Mouse (Mus musculus) lung, embryonic 14.5 days (tissue): ENCODE data around the gene Gm48551. TPM values are rescaled to one million over a fixed set of nuclear protein-coding genes. Genes with fewer than 3 reads are reported as not detected.

Source experiments
- ATAC-seq: fragments of 200-750 bp; cut with Nextera tagmentation; 2 replicates; pipeline ENCODE4 v1.8.0; 2017; ENCODE audit warnings: mild to moderate bottlenecking, moderate TSS enrichment, moderate library complexity; ENCODE audit not compliant: insufficient read depth
- DNase-seq: peaks from one replicate; pipeline ENCODE4 v3.0.0-alpha.2; 2015
- H3K27ac ChIP-seq: fragments of 300-500 bp; sonication (generic); 2 replicates; pipeline ENCODE4 v1.5.1; 2014; ENCODE audit warnings: low read depth, mild to moderate bottlenecking, moderate library complexity
- H3K27me3 ChIP-seq: fragments of 300-500 bp; sonication (generic); 2 replicates; pipeline ENCODE4 v1.6.1; 2014; ENCODE audit warnings: low read length, control low read depth; ENCODE audit not compliant: insufficient read depth
- H3K36me3 ChIP-seq: fragments of 300-500 bp; sonication (generic); 2 replicates; pipeline ENCODE4 v1.6.1; 2014; ENCODE audit warnings: control low read depth; ENCODE audit not compliant: insufficient read depth
- H3K4me1 ChIP-seq: fragments of 300-500 bp; sonication (generic); 2 replicates; pipeline ENCODE4 v1.6.1; 2014; ENCODE audit warnings: antibody characterized with exemption, control low read depth; ENCODE audit not compliant: insufficient read depth
- H3K4me2 ChIP-seq: fragments of 300-500 bp; sonication (generic); 2 replicates; pipeline ENCODE4 v1.6.1; 2014; ENCODE audit warnings: mild to moderate bottlenecking
- H3K4me3 ChIP-seq: fragments of 300-500 bp; sonication (generic); 2 replicates; pipeline ENCODE4 v1.5.1; 2014; ENCODE audit warnings: low read depth, low read length
- H3K9ac ChIP-seq: fragments of 300-500 bp; sonication (generic); 2 replicates; pipeline ENCODE4 v1.6.1; 2014
- H3K9me3 ChIP-seq: fragments of 300-500 bp; sonication (generic); 2 replicates; pipeline ENCODE4 v1.6.1; 2016; ENCODE audit warnings: low read depth, low read length, control low read depth
- CTCF ChIP-seq: IDR thresholded peaks from 2 replicates; pipeline ENCODE4 v1.5.1; 2016; ENCODE audit warnings: antibody characterized with exemption, low read depth
- WGBS: fragments of 180-500 bp; shearing (Covaris S2); extraction: QIAGEN DNeasy Blood & Tissue Kit; methylation state at CpG from one replicate; pipeline ENCODE4 v1.1.7; 2014; 5-methylcytosine and 5-hydroxymethylcytosine counted together
- polyA plus RNA-seq: library from polyadenylated mRNA; unstranded; fragments of >200 nt; fragmentation: Nextera tagmentation; extraction: Ambion mirVana; gene quantifications from 2 replicates; pipeline ENCODE4 v1.2.1, GENCODE M21; 2014

Gene Gm48551
- polyA plus RNA-seq, 1 experiment from 2014 or later = 3.8 TPM

DNA sequence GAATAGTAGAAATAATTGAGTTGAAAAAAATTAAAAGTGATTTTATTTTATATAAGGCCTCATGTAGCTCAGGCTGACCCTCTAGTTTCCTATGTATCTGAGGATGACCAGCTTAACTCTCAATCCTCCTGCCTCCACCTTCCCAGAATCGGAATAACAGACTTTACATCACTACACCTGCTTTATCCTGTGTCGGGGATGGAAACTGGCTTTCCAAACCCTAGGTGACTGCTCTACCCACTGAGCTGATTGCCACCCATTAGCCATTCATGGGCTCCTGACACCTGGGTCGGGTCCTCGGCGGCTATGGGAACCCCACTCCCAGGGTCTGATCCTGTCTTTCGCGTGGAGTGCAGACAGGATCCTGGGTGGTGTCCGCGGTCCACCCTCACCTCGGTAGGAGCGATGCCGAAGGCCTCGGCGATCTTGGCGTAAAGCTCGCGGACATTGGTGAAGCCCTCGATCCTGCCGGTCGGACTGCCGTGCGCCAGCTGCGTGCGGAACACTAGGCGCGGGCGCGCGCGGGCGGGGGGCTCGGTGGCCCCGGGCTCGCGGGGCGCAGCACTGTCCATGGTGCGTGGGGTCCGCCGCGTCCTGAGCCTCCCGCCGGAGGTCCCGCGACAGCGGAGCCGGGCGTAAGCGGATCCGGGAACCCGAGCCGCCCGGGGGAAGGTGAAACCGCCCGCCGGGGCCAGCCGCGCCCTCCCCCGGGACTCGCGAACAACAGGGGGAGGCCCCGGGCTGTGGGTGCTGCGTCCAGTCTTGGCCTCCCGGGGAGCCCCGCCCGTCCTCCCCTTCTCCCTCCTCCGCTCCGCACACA lies 41.4 kb upstream of the Gm48551 start, which contains the start of gene Gipc3:
TSS of gene Gipc3 (minus strand) at position 581 of the 820 bp plus-strand sequence.
- DNase-seq (no peak), ATAC-seq (no peak)
- Histone ChIP-seq H3K36me3 (peaks cover 14% of the 10 kb centered on the region), H3K27ac (no peak within 1 kb of the TSS), H3K4me1 (peaks cover 4% of the 10 kb centered on the region; the same call in 1 of the 2 replicates), H3K27me3 (peaks cover 33% of the 10 kb centered on the region), H3K9me3 (no peaks in the 10 kb centered on the region), H3K9ac (peak within 1 kb of the TSS; percentile 58), H3K4me2 (peak within 1 kb of the TSS; percentile 78), H3K4me3 (peak within 1 kb of the TSS; percentile 50)
- WGBS = 4% methylated on average over 59 of the region's 67 CpGs
- TF ChIP-seq CTCF = no peak

- ATAC-seq = no peak
Measured at GRCm38 (mm10) chr10:81344421-81345161, 39.7 kb upstream of the Gm48551 start.

GRCm38 (mm10) chr10:81345162-81345534 lies 39.1 kb upstream of the Gm48551 start:
- DNase-seq (no peak), ATAC-seq (no peak)
- whole genome bisulfite sequencing = 83% methylated on average over 4 of the region's 4 CpGs
- Histone ChIP-seq H3K4me1 (peaks cover 14% of the 10 kb centered on the region), H3K9me3 (no peaks in the 10 kb centered on the region), H3K9ac (no peak overlapping the region), H3K4me3 (no peak overlapping the region), H3K36me3 (peaks cover 24% of the 10 kb centered on the region), H3K4me2 (no peak overlapping the region), H3K27me3 (peaks cover 33% of the 10 kb centered on the region), H3K27ac (no peak overlapping the region)
- no peak for TF ChIP-seq CTCF

More at GRCm38 (mm10) chr10:81344421-81345161, 39.7 kb upstream of the Gm48551 start:
- peak; percentile 45 for TF ChIP-seq CTCF
- Histone ChIP-seq H3K4me3 (no peak overlapping the region), H3K4me1 (peaks cover 13% of the 10 kb centered on the region), H3K4me2 (no peak overlapping the region), H3K36me3 (peaks cover 24% of the 10 kb centered on the region), H3K27ac (no peak overlapping the region), H3K27me3 (peaks cover 33% of the 10 kb centered on the region), H3K9ac (no peak overlapping the region), H3K9me3 (no peaks in the 10 kb centered on the region)
- 41% methylated on average over 8 of the region's 8 CpGs for WGBS
- DNase-seq = peak; percentile 46

GRCm38 (mm10) chr10:81346453-81347067 lies 37.7 kb upstream of the Gm48551 start:
- 9% methylated on average over 52 of the region's 55 CpGs for WGBS
- peak overlapping the region; percentile 61 for H3K4me2 ChIP-seq
- DNase-seq = peak; percentile 84
- peaks cover 28% of the 10 kb centered on the region for H3K27me3 ChIP-seq
- peak overlapping the region; percentile 23 for H3K9ac ChIP-seq
- H3K36me3 ChIP-seq = peaks cover 24% of the 10 kb centered on the region
- peak; percentile 57 for TF ChIP-seq CTCF
- H3K27ac ChIP-seq = 0 out of 2 replicates have a peak overlapping the region, but pooled peaks have one; percentile 18
- peak overlapping the region; percentile 22 for H3K4me3 ChIP-seq
- no peaks in the 10 kb centered on the region for H3K9me3 ChIP-seq
- no peak for ATAC-seq
- peaks cover 14% of the 10 kb centered on the region for H3K4me1 ChIP-seq

DNA sequence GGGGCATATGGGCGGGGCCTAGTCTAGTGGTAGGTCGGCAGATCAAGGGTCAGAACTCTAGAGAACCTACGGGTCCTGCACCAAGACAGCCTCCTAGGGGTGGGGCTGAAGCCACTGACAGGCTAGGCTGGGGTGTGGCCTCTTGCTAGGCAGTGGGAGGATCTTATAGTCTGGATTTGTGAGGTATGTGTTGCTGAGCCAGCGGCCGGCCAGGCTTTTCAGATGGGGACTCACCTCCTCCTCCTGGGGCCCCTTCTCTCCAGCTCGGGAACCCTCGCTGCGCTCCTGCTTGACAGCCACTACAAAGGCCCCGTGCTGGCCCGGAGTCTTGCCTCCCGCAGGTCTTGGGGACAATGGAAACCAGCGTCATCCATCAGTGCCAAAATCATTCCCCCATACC lies 35.1 kb upstream of the Gm48551 start:
- Histone ChIP-seq H3K36me3 (peaks cover 24% of the 10 kb centered on the region), H3K4me3 (peak overlapping the region; percentile 79), H3K4me2 (peak overlapping the region; percentile 95), H3K27ac (peak overlapping the region; percentile 81; the same call in 1 of the 2 replicates), H3K9ac (peak overlapping the region; percentile 84; the same call in 1 of the 2 replicates), H3K9me3 (no peaks in the 10 kb centered on the region), H3K4me1 (peaks cover 14% of the 10 kb centered on the region), H3K27me3 (0 out of 2 replicates have a peak, but pooled peaks cover 4% of the 10 kb centered on the region)
- WGBS = 4% methylated on average over 11 of the region's 12 CpGs
- DNase-seq (peak; percentile 64), ATAC-seq (no peak)
- TF ChIP-seq CTCF = no peak

GRCm38 (mm10) chr10:81349961-81350350 lies 34.3 kb upstream of the Gm48551 start:
- Histone ChIP-seq H3K27me3 (0 out of 2 replicates have a peak, but pooled peaks cover under 1% of the 10 kb centered on the region), H3K9ac (peak overlapping the region; percentile 84), H3K4me1 (peaks cover 14% of the 10 kb centered on the region), H3K27ac (peak overlapping the region; percentile 81), H3K4me3 (peak overlapping the region; percentile 79), H3K9me3 (no peaks in the 10 kb centered on the region), H3K36me3 (peaks cover 24% of the 10 kb centered on the region), H3K4me2 (peak overlapping the region; percentile 95)
- peak; percentile 23 for ATAC-seq
- WGBS = under 1% methylated on average over 29 of the region's 29 CpGs
- DNase-seq = no peak
- TF ChIP-seq CTCF = no peak
